Mouse (Mus musculus) CH12.LX (cell line): ENCODE measurements around the gene Thegl.

Source experiments
- BHLHE40 ChIP-seq: IDR thresholded peaks from 2 replicates; pipeline ENCODE4 v1.6.1; 2011; ENCODE audit warnings: mild to moderate bottlenecking, low read depth, low read length, improper control_type of control experiment
- CTCF ChIP-seq, 2 experiments: IDR thresholded peaks in 1 of 2; conservative IDR thresholded peaks in 1 of 2; 2 replicates each; pipeline ENCODE4 v1.5.1; 2011 to 2012; ENCODE audit warnings: low read depth in 2 of 2, low read length in 2 of 2, improper control_type of control experiment in 1 of 2, inconsistent platforms in 1 of 2, mild to moderate bottlenecking in 1 of 2, moderate library complexity in 1 of 2
- E2F4 ChIP-seq: IDR thresholded peaks from 2 replicates; pipeline ENCODE4 v1.6.1; 2011; ENCODE audit warnings: low read depth, low read length, improper control_type of control experiment; ENCODE audit not compliant: insufficient replicate concordance
- EP300 ChIP-seq: IDR thresholded peaks from 2 replicates; pipeline ENCODE4 v1.6.1; 2011; ENCODE audit warnings: low read length, improper control_type of control experiment
- GABPA ChIP-seq: IDR thresholded peaks from 2 replicates; pipeline ENCODE4 v1.6.1; 2012; ENCODE audit warnings: low read depth, low read length, improper control_type of control experiment, inconsistent platforms; ENCODE audit not compliant: insufficient replicate concordance
- JUN ChIP-seq: IDR thresholded peaks from 2 replicates; pipeline ENCODE4 v1.6.1; 2011; ENCODE audit warnings: low read depth, mild to moderate bottlenecking, low read length, improper control_type of control experiment, moderate library complexity; ENCODE audit not compliant: insufficient read depth
- MXI1 ChIP-seq: IDR thresholded peaks from 2 replicates; pipeline ENCODE4 v1.6.1; 2011; ENCODE audit warnings: mild to moderate bottlenecking, low read depth, low read length, improper control_type of control experiment
- MYC ChIP-seq: IDR thresholded peaks from 2 replicates; pipeline ENCODE4 v1.6.1; 2011; ENCODE audit warnings: low read depth, mild to moderate bottlenecking, improper control_type of control experiment, low read length
- TCF12 ChIP-seq: IDR thresholded peaks from 2 replicates; pipeline ENCODE4 v1.6.1; 2014; ENCODE audit warnings: low read depth, mild to moderate bottlenecking, inconsistent platforms, low read length, improper control_type of control experiment
- UBTF ChIP-seq: IDR thresholded peaks from 2 replicates; pipeline ENCODE4 v1.6.1; 2012; ENCODE audit warnings: low read depth, mild to moderate bottlenecking, inconsistent platforms, low read length, improper control_type of control experiment, moderate library complexity
- USF1 ChIP-seq: IDR thresholded peaks from 2 replicates; pipeline ENCODE4 v1.6.1; 2014; ENCODE audit warnings: low read depth, mild to moderate bottlenecking, inconsistent platforms, low read length, improper control_type of control experiment
- USF2 ChIP-seq: conservative IDR thresholded peaks from 2 replicates; pipeline ENCODE4 v1.6.1; 2011; ENCODE audit warnings: low read depth, low read length, improper control_type of control experiment
- ZKSCAN1 ChIP-seq: IDR thresholded peaks from 2 replicates; pipeline ENCODE4 v1.6.1; 2012; ENCODE audit warnings: low read depth, inconsistent platforms, low read length, improper control_type of control experiment, borderline replicate concordance
- ZNF384 ChIP-seq: IDR thresholded peaks from 2 replicates; pipeline ENCODE4 v1.6.1; 2012; ENCODE audit warnings: low read depth, low read length, improper control_type of control experiment, inconsistent platforms

DNA sequence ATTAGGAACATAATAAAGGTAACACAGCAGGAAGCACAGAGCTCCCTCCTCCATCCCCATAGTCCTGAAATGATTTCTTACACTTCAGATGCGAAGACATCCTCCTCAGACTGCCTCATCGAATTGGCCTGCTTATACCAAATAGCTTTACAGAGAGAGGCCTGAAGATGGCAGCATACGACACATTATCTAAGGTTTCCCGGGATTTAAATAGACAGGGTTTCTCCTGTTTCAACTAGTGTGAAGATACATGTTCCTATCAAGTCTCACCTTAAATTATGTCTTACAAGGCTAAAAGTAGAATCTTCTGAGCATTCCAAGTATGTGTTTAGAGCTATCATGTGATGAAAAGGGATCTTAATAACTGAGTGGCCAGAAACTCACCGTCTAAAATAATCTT, 17.4 kb upstream of the Thegl start:
- TF ChIP-seq CTCF (conservative IDR thresholded peaks at IDR 0.05 in 1 of 2, IDR thresholded peaks at IDR 0.05 in 1 of 2; ENCODE audit: low read depth in 2 of 2, low read length in 2 of 2): peak in 1 of 2 experiments; percentile 56; a peak in 2 of 4 replicates
- no peak for TF ChIP-seq MXI1
- no peak for TF ChIP-seq EP300
- no peak for TF ChIP-seq TCF12
- no peak for TF ChIP-seq ZNF384
- TF ChIP-seq E2F4: no peak
- no peak for TF ChIP-seq GABPA
- no peak for TF ChIP-seq BHLHE40
- TF ChIP-seq UBTF: no peak
- TF ChIP-seq JUN: no peak
- TF ChIP-seq MYC: no peak
- no peak for TF ChIP-seq USF2
- TF ChIP-seq USF1: no peak
- no peak for TF ChIP-seq ZKSCAN1
